Mouse (Mus musculus) MEL (cell line): ENCODE results near the gene Mdc1. TPM values are rescaled to one million over a fixed set of nuclear protein-coding genes. Genes with fewer than 3 reads are reported as not detected.

ENCODE experiments used
- DNase-seq: peaks from one replicate; pipeline ENCODE4 v3.0.0; 2011; ENCODE audit warnings: low read depth, low spot score
- H3K27ac ChIP-seq: 2 replicates; pipeline ENCODE4 v1.5.1; 2012; ENCODE audit warnings: low read depth, mild to moderate bottlenecking, control low read depth, low read length, moderate library complexity; ENCODE audit not compliant: control insufficient read depth
- H3K27me3 ChIP-seq, 2 experiments: fragments of 150-350 bp in 1 of 2; sonication (generic) in 1 of 2; 2 replicates each; pipeline ENCODE4 v1.6.1; 2012; ENCODE audit warnings: low read length in 2 of 2, mild to moderate bottlenecking in 2 of 2, improper control_type of control experiment in 1 of 2, moderate library complexity in 1 of 2; ENCODE audit not compliant: insufficient read depth in 2 of 2, control insufficient read depth in 1 of 2
- H3K36me3 ChIP-seq, 2 experiments: 2 replicates each; pipeline ENCODE4 v1.6.1; 2012 to 2014; ENCODE audit warnings: low read length in 2 of 2, improper control_type of control experiment in 1 of 2, inconsistent platforms in 1 of 2, mild to moderate bottlenecking in 1 of 2; ENCODE audit not compliant: insufficient read depth in 2 of 2, control insufficient read depth in 1 of 2
- H3K4me1 ChIP-seq, 2 experiments: fragments of 150-350 bp in 1 of 2; sonication (generic) in 1 of 2; 2 replicates each; pipeline ENCODE4 v1.6.1; 2012; ENCODE audit warnings: low read length in 2 of 2, improper control_type of control experiment in 1 of 2, mild to moderate bottlenecking in 1 of 2; ENCODE audit not compliant: insufficient read depth in 2 of 2, control insufficient read depth in 1 of 2
- H3K4me3 ChIP-seq, 2 experiments: fragments of 150-350 bp in 1 of 2; sonication (generic) in 1 of 2; 2 replicates each; pipeline ENCODE4 v1.5.1; 2012; ENCODE audit warnings: low read depth in 2 of 2, low read length in 2 of 2, mild to moderate bottlenecking in 2 of 2, moderate library complexity in 2 of 2, control low read depth in 1 of 2, improper control_type of control experiment in 1 of 2; ENCODE audit not compliant: control insufficient read depth in 1 of 2, insufficient read depth in 1 of 2
- H3K79me2 ChIP-seq: 2 replicates; pipeline ENCODE4 v1.6.1; 2012; ENCODE audit warnings: mild to moderate bottlenecking, low read length, moderate library complexity; ENCODE audit not compliant: control insufficient read depth, poor library complexity, insufficient read depth
- H3K9ac ChIP-seq: 2 replicates; pipeline ENCODE4 v1.6.1; 2012; ENCODE audit warnings: low read depth, mild to moderate bottlenecking, control low read depth, low read length, moderate library complexity; ENCODE audit not compliant: control insufficient read depth, poor library complexity, severe bottlenecking
- H3K9me3 ChIP-seq: fragments of 150-350 bp; sonication (generic); replicated peaks from 2 replicates; pipeline ENCODE4 v1.6.1; 2012; ENCODE audit warnings: mild to moderate bottlenecking, low read length, improper control_type of control experiment, moderate library complexity; ENCODE audit not compliant: insufficient read depth
- BHLHE40 ChIP-seq: IDR thresholded peaks from 2 replicates; pipeline ENCODE4 v1.6.1; 2012; ENCODE audit warnings: low read depth, mild to moderate bottlenecking, inconsistent platforms, low read length, improper control_type of control experiment, borderline replicate concordance
- CHD1 ChIP-seq: IDR thresholded peaks from 2 replicates; pipeline ENCODE4 v1.6.1; 2012; ENCODE audit warnings: low read depth, mild to moderate bottlenecking, inconsistent platforms, low read length, improper control_type of control experiment
- CTCF ChIP-seq, 3 experiments: IDR thresholded peaks in 2 of 3; conservative IDR thresholded peaks in 1 of 3; 2 replicates each; pipeline ENCODE4 v1.5.1; 2011 to 2012; ENCODE audit warnings: low read length in 3 of 3, low read depth in 2 of 3, mild to moderate bottlenecking in 2 of 3, improper control_type of control experiment in 1 of 3, inconsistent platforms in 1 of 3, mixed read lengths in 1 of 3, moderate library complexity in 1 of 3; ENCODE audit not compliant: control insufficient read depth in 1 of 3, insufficient read depth in 1 of 3, poor library complexity in 1 of 3, severe bottlenecking in 1 of 3
- ELF1 ChIP-seq: IDR thresholded peaks from 2 replicates; pipeline ENCODE4 v1.6.1; 2014; ENCODE audit warnings: low read depth, mild to moderate bottlenecking, inconsistent platforms, low read length, improper control_type of control experiment, moderate library complexity
- EP300 ChIP-seq, 2 experiments: IDR thresholded peaks; 2 replicates each; pipeline ENCODE4 v1.6.1; 2011; ENCODE audit warnings: improper control_type of control experiment in 2 of 2, low read length in 2 of 2, low read depth in 1 of 2, mild to moderate bottlenecking in 1 of 2
- ETS1 ChIP-seq: IDR thresholded peaks from 2 replicates; pipeline ENCODE4 v1.6.1; 2012; ENCODE audit warnings: low read depth, mild to moderate bottlenecking, inconsistent platforms, low read length, improper control_type of control experiment, moderate library complexity
- GABPA ChIP-seq: IDR thresholded peaks from 2 replicates; pipeline ENCODE4 v1.6.1; 2012; ENCODE audit warnings: low read depth, mild to moderate bottlenecking, inconsistent platforms, low read length, improper control_type of control experiment, moderate library complexity
- GATA1 ChIP-seq: IDR thresholded peaks from 2 replicates; pipeline ENCODE4 v1.6.1; 2011; ENCODE audit warnings: low read depth, low read length, improper control_type of control experiment
- HCFC1 ChIP-seq: IDR thresholded peaks from 2 replicates; pipeline ENCODE4 v1.6.1; 2012; ENCODE audit warnings: low read depth, mild to moderate bottlenecking, inconsistent platforms, low read length, improper control_type of control experiment, moderate library complexity
- KAT2A ChIP-seq: conservative IDR thresholded peaks from 2 replicates; pipeline ENCODE4 v1.6.1; 2012; ENCODE audit warnings: low read depth, low read length, improper control_type of control experiment, inconsistent platforms
- MAFK ChIP-seq: IDR thresholded peaks from 2 replicates; pipeline ENCODE4 v1.6.1; 2011; ENCODE audit warnings: low read depth, mild to moderate bottlenecking, low read length, improper control_type of control experiment, borderline replicate concordance
- MAX ChIP-seq: IDR thresholded peaks from 2 replicates; pipeline ENCODE4 v1.6.1; 2011; ENCODE audit warnings: low read length, improper control_type of control experiment
- MAZ ChIP-seq: IDR thresholded peaks from 2 replicates; pipeline ENCODE4 v1.6.1; 2012; ENCODE audit warnings: low read depth, mild to moderate bottlenecking, inconsistent platforms, low read length, improper control_type of control experiment
- MEF2A ChIP-seq: IDR thresholded peaks from 2 replicates; pipeline ENCODE4 v1.6.1; 2014; ENCODE audit warnings: low read depth, mild to moderate bottlenecking, inconsistent platforms, low read length, improper control_type of control experiment; ENCODE audit not compliant: poor library complexity, insufficient replicate concordance, severe bottlenecking; ENCODE audit errors: extremely low read depth
- MXI1 ChIP-seq: IDR thresholded peaks from 2 replicates; pipeline ENCODE4 v1.6.1; 2011; ENCODE audit warnings: mild to moderate bottlenecking, low read depth, low read length, improper control_type of control experiment
- MYB ChIP-seq: IDR thresholded peaks from 2 replicates; pipeline ENCODE4 v1.6.1; 2011; ENCODE audit warnings: mild to moderate bottlenecking, low read depth, low read length, improper control_type of control experiment
- MYC ChIP-seq: IDR thresholded peaks from 2 replicates; pipeline ENCODE4 v1.6.1; 2011; ENCODE audit warnings: low read depth, mild to moderate bottlenecking, low read length, improper control_type of control experiment, moderate library complexity
- NELFE ChIP-seq: IDR thresholded peaks from 2 replicates; pipeline ENCODE4 v1.6.1; 2011; ENCODE audit warnings: low read depth, low read length, improper control_type of control experiment
- POLR2A ChIP-seq, 2 experiments: IDR thresholded peaks; 2 replicates each; pipeline ENCODE4 v1.6.1; 2011 to 2012; ENCODE audit warnings: low read length in 2 of 2, mild to moderate bottlenecking in 2 of 2, control low read depth in 1 of 2, improper control_type of control experiment in 1 of 2, low read depth in 1 of 2, moderate library complexity in 1 of 2; ENCODE audit not compliant: control insufficient read depth in 1 of 2, insufficient read depth in 1 of 2, poor library complexity in 1 of 2
- POLR2AphosphoS2 ChIP-seq: IDR thresholded peaks from 2 replicates; pipeline ENCODE4 v1.6.1; 2011; ENCODE audit warnings: low read length, improper control_type of control experiment
- POLR2AphosphoS5 ChIP-seq: IDR thresholded peaks from 2 replicates; pipeline ENCODE4 v1.6.1; 2012; ENCODE audit warnings: low read depth, borderline replicate concordance, mild to moderate bottlenecking, inconsistent platforms, low read length, moderate library complexity, mixed read lengths
- RCOR1 ChIP-seq: IDR thresholded peaks from 2 replicates; pipeline ENCODE4 v1.6.1; 2012; ENCODE audit warnings: low read depth, mild to moderate bottlenecking, inconsistent platforms, low read length, improper control_type of control experiment
- SIN3A ChIP-seq: IDR thresholded peaks from 2 replicates; pipeline ENCODE4 v1.6.1; 2012; ENCODE audit warnings: low read length, improper control_type of control experiment, inconsistent platforms
- TAL1 ChIP-seq: IDR thresholded peaks from 2 replicates; pipeline ENCODE4 v1.6.1; 2012; ENCODE audit warnings: mild to moderate bottlenecking, inconsistent platforms, low read length, moderate library complexity, mixed read lengths
- TCF12 ChIP-seq: IDR thresholded peaks from 2 replicates; pipeline ENCODE4 v1.6.1; 2014; ENCODE audit warnings: low read depth, mild to moderate bottlenecking, inconsistent platforms, low read length, improper control_type of control experiment, moderate library complexity
- UBTF ChIP-seq: IDR thresholded peaks from 2 replicates; pipeline ENCODE4 v1.6.1; 2012; ENCODE audit warnings: low read depth, mild to moderate bottlenecking, inconsistent platforms, low read length, improper control_type of control experiment, moderate library complexity, borderline replicate concordance; ENCODE audit not compliant: insufficient read depth
- USF1 ChIP-seq: IDR thresholded peaks from 2 replicates; pipeline ENCODE4 v1.6.1; 2014; ENCODE audit warnings: low read depth, mild to moderate bottlenecking, inconsistent platforms, low read length, improper control_type of control experiment, moderate library complexity
- USF2 ChIP-seq, 2 experiments: IDR thresholded peaks; 2 replicates each; pipeline ENCODE4 v1.6.1; 2011 to 2012; ENCODE audit warnings: improper control_type of control experiment in 2 of 2, low read length in 2 of 2, borderline replicate concordance in 1 of 2, inconsistent platforms in 1 of 2, low read depth in 1 of 2, mild to moderate bottlenecking in 1 of 2; ENCODE audit not compliant: insufficient read depth in 1 of 2
- ZC3H11A ChIP-seq: IDR thresholded peaks from 2 replicates; pipeline ENCODE4 v1.6.1; 2012; ENCODE audit warnings: low read depth, mild to moderate bottlenecking, inconsistent platforms, low read length, improper control_type of control experiment
- ZKSCAN1 ChIP-seq: IDR thresholded peaks from 2 replicates; pipeline ENCODE4 v1.6.1; 2012; ENCODE audit warnings: low read depth, mild to moderate bottlenecking, inconsistent platforms, low read length, improper control_type of control experiment, moderate library complexity
- ZMIZ1 ChIP-seq: IDR thresholded peaks from 2 replicates; pipeline ENCODE4 v1.6.1; 2012; ENCODE audit warnings: low read depth, mild to moderate bottlenecking, inconsistent platforms, low read length, improper control_type of control experiment, moderate library complexity
- polyA plus RNA-seq, 2 experiments: library from polyadenylated mRNA; stranded (reverse) in 1 of 2; unstranded in 1 of 2; fragments of >175 nt in 1 of 2; fragments of >200 nt in 1 of 2; gene quantifications; 2 replicates each; pipeline versions ENCODE4 v1.2.1 to v1.2.4; 2012; ENCODE audit warnings: low replicate concordance in 2 of 2, low read depth in 1 of 2; ENCODE audit not compliant: insufficient read length in 2 of 2, insufficient read depth in 1 of 2, missing spikeins in 1 of 2
- total RNA-seq: library from RNA; depleted of rRNA; stranded (reverse); fragments of 300-350 nt; gene quantifications from 2 replicates; pipeline ENCODE4 v1.2.3, GENCODE M21; 2012

Mdc1 gene
- total and polyA plus RNA-seq, 3 experiments: 15.0 to 77.9 (median 46.6) TPM

DNA sequence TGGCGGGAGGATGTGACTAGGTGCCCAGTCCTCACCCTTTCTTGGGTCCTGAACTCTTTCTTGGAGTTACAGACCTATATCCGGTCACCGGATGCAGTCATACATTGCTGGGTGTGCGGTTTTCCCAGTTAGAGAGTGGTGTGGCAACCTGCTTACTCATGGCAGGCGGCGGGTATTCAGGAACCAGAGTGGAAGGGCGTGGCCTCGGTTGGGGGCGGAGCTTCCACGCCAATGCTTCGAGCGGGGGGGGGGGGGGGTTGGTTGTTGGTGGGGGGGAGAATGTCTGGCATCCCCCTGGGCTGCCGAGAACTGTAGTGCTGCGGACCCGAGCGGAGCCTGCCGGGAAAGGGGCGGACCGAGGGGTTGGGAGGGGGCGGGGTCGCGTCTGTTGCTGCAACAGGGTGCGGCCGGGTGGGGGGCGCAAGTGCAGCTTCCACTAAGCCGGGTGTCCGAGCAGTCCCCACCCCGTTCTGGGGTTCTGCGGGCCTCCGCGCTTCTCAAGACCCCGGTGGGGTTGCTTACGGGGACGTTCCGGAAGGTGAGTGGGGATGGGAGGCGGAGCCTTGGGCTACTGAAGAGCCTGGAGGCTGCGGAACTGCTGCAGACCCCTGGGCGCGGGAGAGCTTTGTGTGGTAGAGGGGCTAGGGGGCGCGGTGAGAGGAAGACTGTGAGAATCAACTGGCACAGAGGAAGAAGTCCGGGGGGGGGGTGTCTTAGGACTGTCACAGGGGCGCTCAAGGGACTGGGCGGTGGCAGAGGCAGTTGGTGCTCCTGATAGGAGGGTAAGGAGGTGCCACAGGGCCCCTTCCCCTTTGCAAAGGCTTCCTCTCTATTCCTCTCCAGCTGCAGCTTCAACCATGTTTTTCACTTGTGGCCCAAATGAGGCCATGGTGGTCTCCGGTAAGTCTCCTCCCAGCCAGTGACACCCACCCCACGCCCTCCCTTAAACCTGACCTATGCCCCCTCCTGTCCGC is 18.1 kb upstream of the Mdc1 start, which contains the start of gene Flot1:
Flot1 (plus strand) TSS at position 267 of the 974 bp plus-strand sequence.
- H3K27ac ChIP-seq: peak within 1 kb of the TSS; percentile 87
- no peaks in the 10 kb centered on the region for H3K9me3 ChIP-seq
- H3K9ac ChIP-seq: peak within 1 kb of the TSS; percentile 94
- peaks cover 11% of the 10 kb centered on the region for H3K79me2 ChIP-seq
- H3K27me3 ChIP-seq: no peaks in the 10 kb centered on the region
- H3K4me1 ChIP-seq: peaks cover 2 to 20% of the 10 kb centered on the region in 2 experiments; a peak in 2 of 4 replicates
- peaks cover 4 to 13% of the 10 kb centered on the region in 2 experiments; a peak in 3 of 4 replicates for H3K36me3 ChIP-seq
- peak; percentile 97 for DNase-seq
- peak within 1 kb of the TSS; percentile 57 to 90 for H3K4me3 ChIP-seq
- no peak for TF ChIP-seq BHLHE40
- TF ChIP-seq HCFC1: peak; percentile 63
- TF ChIP-seq CHD1: no peak
- peak; percentile 85 for TF ChIP-seq ETS1
- peak; percentile 56; the same call in 1 of the 2 replicates for TF ChIP-seq MAFK
- peak; percentile 94; the same call in 1 of the 2 replicates for TF ChIP-seq MAZ
- peak; percentile 63 for TF ChIP-seq NELFE
- no peak for TF ChIP-seq CTCF (IDR thresholded peaks at IDR 0.05 in 2 of 3, conservative IDR thresholded peaks at IDR 0.05 in 1 of 3; ENCODE audit: control insufficient read depth in 1 of 3, insufficient read depth in 1 of 3, low read depth in 2 of 3, low read length in 3 of 3, poor library complexity in 1 of 3, severe bottlenecking in 1 of 3)
- TF ChIP-seq KAT2A: no peak
- TF ChIP-seq USF2 (IDR thresholded peaks at IDR 0.05; ENCODE audit: borderline replicate concordance in 1 of 2, insufficient read depth in 1 of 2, low read depth in 1 of 2, low read length in 2 of 2): no peak
- TF ChIP-seq MXI1: peak; percentile 75
- 0 out of 2 replicates have a peak, but pooled peaks have one; percentile 58 for TF ChIP-seq GABPA
- TF ChIP-seq MEF2A: no peak
- TF ChIP-seq TCF12: 0 out of 2 replicates have a peak, but pooled peaks have one; percentile 49
- no peak for TF ChIP-seq USF1
- no peak for TF ChIP-seq GATA1
- TF ChIP-seq POLR2AphosphoS5: no peak
- 0 out of 2 replicates have a peak, but pooled peaks have one; percentile 42 for TF ChIP-seq MYC
- peak; percentile 52; the same call in 1 of the 2 replicates for TF ChIP-seq ELF1
- peak; percentile 82 for TF ChIP-seq ZMIZ1
- TF ChIP-seq EP300 (IDR thresholded peaks at IDR 0.05; ENCODE audit: low read depth in 1 of 2, low read length in 2 of 2): peak in 1 of 2 experiments; percentile 79; a peak in 3 of 4 replicates
- peak; percentile 85 for TF ChIP-seq POLR2AphosphoS2
- peak; percentile 20 to 70; a peak in 2 of 4 replicates for TF ChIP-seq POLR2A (IDR thresholded peaks at IDR 0.05; ENCODE audit: control insufficient read depth in 1 of 2, insufficient read depth in 1 of 2, low read depth in 1 of 2, low read length in 2 of 2, poor library complexity in 1 of 2)
- peak; percentile 23; the same call in 1 of the 2 replicates for TF ChIP-seq MAX
- no peak for TF ChIP-seq UBTF
- 0 out of 2 replicates have a peak, but pooled peaks have one; percentile 18 for TF ChIP-seq TAL1
- peak; percentile 85 for TF ChIP-seq SIN3A
- 0 out of 2 replicates have a peak, but pooled peaks have one; percentile 29 for TF ChIP-seq RCOR1
- no peak for TF ChIP-seq ZKSCAN1
- no peak for TF ChIP-seq ZC3H11A
- TF ChIP-seq MYB: 0 out of 2 replicates have a peak, but pooled peaks have one; percentile 49
